Mouse (Mus musculus) T-helper 2 cell (primary cell): ENCODE data around the gene Pcnt.

Source experiments
- in situ Hi-C: fragments of 300-600 bp; cut with MboI, MseI; formaldehyde crosslinking; loops from one replicate; pipeline ENCODE4 v1.15.1; 2025; ENCODE audit warnings: high pct_unique_total_duplicates

Gene Pcnt

GRCm38 (mm10) chr10:76442178-76443088, at the start of gene Pcnt:
Gene Pcnt, minus strand, starts transcription at chr10:76442786.
- in situ Hi-C loops = no loop called here

GRCm38 (mm10) chr10:76489205-76489604, 46.6 kb upstream of the Pcnt start:
- in situ Hi-C loops = no loop called here

- in situ Hi-C loops = no loop called here
These were observed 45.7 kb upstream of the Pcnt start for GRCm38 (mm10) chr10:76488265-76488664.

- in situ Hi-C loops = no loop called here
These were observed 43.7 kb upstream of the Pcnt start for GRCm38 (mm10) chr10:76486302-76486701.

GRCm38 (mm10) chr10:76481480-76481879, 38.9 kb upstream of the Pcnt start:
- in situ Hi-C loops = no loop called here

- in situ Hi-C loops = no loop called here
These were observed 38.3 kb upstream of the Pcnt start for GRCm38 (mm10) chr10:76480851-76481250.

- in situ Hi-C loops = loop anchor here (25.0 kb wide), 1 partner anchor 264 kb away; the partner anchor contains the start of gene Col6a1
These were observed 31.2 kb upstream of the Pcnt start for GRCm38 (mm10) chr10:76473759-76474158.

GRCm38 (mm10) chr10:76468203-76469162, 25.9 kb upstream of the Pcnt start, which contains the start of the genes Mcm3ap and Ybey:
Gene Mcm3ap, plus strand, starts transcription at chr10:76468927.
Gene Ybey, minus strand, starts transcription at chr10:76469114.
- in situ Hi-C loops = loop anchor here (25.0 kb wide), 1 partner anchor 269 kb away; the partner anchor contains the start of gene Col6a1

GRCm38 (mm10) chr10:76462721-76463120, 20.1 kb upstream of the Pcnt start:
- in situ Hi-C loops = loop anchor here (5.0 to 25.0 kb wide), 2 partner anchors 35 to 275 kb away; partner anchors contain the start of gene Col6a1

- in situ Hi-C loops = loop anchor here (5.0 to 25.0 kb wide), 2 partner anchors 35 to 275 kb away; partner anchors contain the start of gene Col6a1
These were observed 19.7 kb upstream of the Pcnt start for GRCm38 (mm10) chr10:76462312-76462711.

GRCm38 (mm10) chr10:76461255-76461654, 18.7 kb upstream of the Pcnt start:
- in situ Hi-C loops = loop anchor here (5.0 to 25.0 kb wide), 2 partner anchors 34 to 276 kb away; partner anchors contain the start of gene Col6a1

- in situ Hi-C loops = loop anchor here (25.0 kb wide), 1 partner anchor 282 kb away; the partner anchor contains the start of gene Col6a1
These were observed 12.7 kb upstream of the Pcnt start for GRCm38 (mm10) chr10:76455289-76455688.

- in situ Hi-C loops = no loop called here
These were observed 6.3 kb upstream of the Pcnt start, which contains the start of gene 2610028H24Rik for GRCm38 (mm10) chr10:76448851-76449250. Gene 2610028H24Rik, plus strand, starts transcription at chr10:76449081.

GRCm38 (mm10) chr10:76447406-76448229, 5.0 kb upstream of the Pcnt start:
- in situ Hi-C loops = no loop called here

GRCm38 (mm10) chr10:76445996-76446681, 3.6 kb upstream of the Pcnt start:
- in situ Hi-C loops = no loop called here

GRCm38 (mm10) chr10:76440281-76440680, 2.3 kb downstream of the Pcnt start, which contains the start of gene AC141477.1:
Gene AC141477.1, minus strand, starts transcription at chr10:76440444.
- in situ Hi-C loops = no loop called here

- in situ Hi-C loops = no loop called here
These were observed 3.3 kb downstream of the Pcnt start for GRCm38 (mm10) chr10:76439107-76439890.

GRCm38 (mm10) chr10:76433925-76434324, 8.7 kb downstream of the Pcnt start:
- in situ Hi-C loops = no loop called here

GRCm38 (mm10) chr10:76425674-76426073, 16.9 kb downstream of the Pcnt start:
- in situ Hi-C loops = loop anchor here (5.0 kb wide), 1 partner anchor 37 kb away; no protein-coding TSS in a partner anchor
